Comparison of ENCODE assay signal across 8 mouse cellular contexts in genomic region chr2:91264711-91265681, GRCm38 (mm10). TPM values are rescaled to one million over a fixed set of nuclear protein-coding genes. Genes with fewer than 3 reads are reported as not detected.
DNase-seq lines count a peak whose midpoint lies in the region; ATAC-seq lines count a peak whose summit lies in the region.

Arfgap2 (plus strand) TSS chr2:91264974.

- H3K4me3 ChIP-seq in intestine, embryonic 14.5 days (ENCODE audit: low read depth, low read length): peak within 1 kb of the TSS; percentile 91

- no peaks in the 10 kb centered on the region for H3K9me3 ChIP-seq in intestine, embryonic 14.5 days (ENCODE audit: control insufficient read depth, low read length)

- peak; percentile 98 for ATAC-seq in intestine, embryonic 14.5 days (replicated peaks; ENCODE audit: low FRiP score, low TSS enrichment, low read depth)

- peaks cover 54% of the 10 kb centered on the region for H3K36me3 ChIP-seq in intestine, embryonic 14.5 days (ENCODE audit: control insufficient read depth, insufficient read depth, low read length)

- H3K4me2 ChIP-seq in intestine, embryonic 14.5 days (ENCODE audit: low read length): peak within 1 kb of the TSS; percentile 87

- peak within 1 kb of the TSS; percentile 89 for H3K27ac ChIP-seq in intestine, embryonic 14.5 days (ENCODE audit: low read depth)

- intact Hi-C loops in left cerebral cortex, postnatal 14 days (cut with DNase I): loop anchor here (2.0 kb wide), 1 partner anchor 62 kb away; the partner anchor contains the start of genes Acp2 and Nr1h3

- WGBS in intestine, embryonic 14.5 days: 2% methylated on average over 72 of the region's 72 CpGs

- no peaks in the 10 kb centered on the region for H3K27me3 ChIP-seq in intestine, embryonic 14.5 days (replicated peaks; ENCODE audit: control insufficient read depth, insufficient read depth, low read length)

- peak within 1 kb of the TSS; percentile 92 for H3K9ac ChIP-seq in intestine, embryonic 14.5 days (ENCODE audit: low read length)

- peak; percentile 93 to 95 for DNase-seq in adrenal gland, adult 18-20 months (ENCODE audit: low spot score in 2 of 2)
- peak; percentile 99 for DNase-seq in embryo, embryonic 11 days
- DNase-seq in gastrocnemius, postnatal 25 days: peak; percentile 99
- peak; percentile 95 for DNase-seq in intestine, embryonic 14.5 days (ENCODE audit: low spot score)
- DNase-seq in left cerebral cortex, postnatal 14 days (ENCODE audit: low spot score in 2 of 2): peak; percentile 99
- DNase-seq in mesoderm, embryonic 11.5 days (ENCODE audit: low read depth, low spot score): peak; percentile 98
- DNase-seq in right cerebral cortex, postnatal 36 days (ENCODE audit: low spot score in 2 of 2): peak; percentile 99
- peak; percentile 99 for DNase-seq in yolk sac, embryonic 10.5 days (ENCODE audit: low spot score)

- peaks cover 16% of the 10 kb centered on the region for H3K4me1 ChIP-seq in intestine, embryonic 14.5 days (replicated peaks; ENCODE audit: control insufficient read depth, insufficient read depth, low read length)

RNA-seq across cellular contexts. Expression of gene Arfgap2, which starts in this region (rescaled TPM):
- 100 to 1,000 TPM in 1 of 2 experiments, 10 to 100 TPM in 1; 94.6 to 107 TPM for total RNA-seq in adrenal gland, adult 18-20 months (2021)
- 100 to 1,000 TPM; 100 to 119 TPM for total RNA-seq in gastrocnemius, postnatal 25 days (2021)
- polyA plus RNA-seq in intestine, embryonic 14.5 days (2014; fragmentation: Nextera tagmentation; extraction: Ambion mirVana): 72.4 and 73.8 TPM in 2 replicates
- total RNA-seq in left cerebral cortex, postnatal 14 days (2021): 10 to 100 TPM; 63.3 to 65.6 TPM

Comparison
In these comparisons a context has a peak if more than half of its experiments do, and no peak if none do; other contexts are left out.
1. Peak in every context shown above with its lines: DNase-seq, ATAC-seq, H3K4me3 ChIP-seq and H3K27ac ChIP-seq.